Mouse (Mus musculus) kidney, adult 10 weeks (tissue): ENCODE measurements around the gene Gm8159. TPM values are rescaled to one million over a fixed set of nuclear protein-coding genes. Genes with fewer than 3 reads are reported as not detected.

Experiments
- polyA plus RNA-seq: library from polyadenylated mRNA; stranded (reverse); fragments of 350-450 nt; fragmentation: Illumina TruSeq; extraction: RNeasy Lipid Tissue Mini Kit (QIAGEN cat#74804); gene quantifications from one replicate; pipeline ENCODE4 v1.2.3, GENCODE M21; 2014; ENCODE audit warnings: low read depth, low replicate concordance

Gm8159 gene
- not detected for polyA plus RNA-seq

GRCm38 (mm10) chr14:4632052-4632451 is at the start of gene Gm8159:
Gm8159 (plus strand) TSS chr14:4632352.

GRCm38 (mm10) chr14:4663892-4664291 is 31.7 kb downstream of the Gm8159 start, which contains the start of gene Gm3239:
Gm3239 (plus strand) TSS chr14:4664192.

Other genes starting within 250 kb of the Gm8159 start
- gene Gm3159, start 234.8 kb upstream of the Gm8159 start, polyA plus RNA-seq: not detected
- not detected for gene Gm3164, start 216.9 kb upstream of the Gm8159 start, polyA plus RNA-seq
- not detected for gene Gm3173, start 201.4 kb upstream of the Gm8159 start, polyA plus RNA-seq
- not detected for gene Gm3182, start 150.6 kb upstream of the Gm8159 start, polyA plus RNA-seq
- gene Gm3047, start 76.9 kb upstream of the Gm8159 start, polyA plus RNA-seq: not detected
- gene Gm3239, start 31.8 kb downstream of the Gm8159 start, polyA plus RNA-seq: not detected
- not detected for gene Gm7876, start 76.9 kb downstream of the Gm8159 start, polyA plus RNA-seq
- not detected for gene Gm3252, start 94.4 kb downstream of the Gm8159 start, polyA plus RNA-seq
- gene Gm9602, start 144.0 kb downstream of the Gm8159 start, polyA plus RNA-seq: not detected
- not detected for gene Gm3269, start 205.8 kb downstream of the Gm8159 start, polyA plus RNA-seq
- gene Gm3264, start 223.2 kb downstream of the Gm8159 start, polyA plus RNA-seq: not detected